Mouse (Mus musculus) liver, embryonic 13.5 days (tissue): ENCODE data around the gene Cog5. TPM values are rescaled to one million over a fixed set of nuclear protein-coding genes. Genes with fewer than 3 reads are reported as not detected.
A peak's percentile ranks its signal among the peaks of the same experiment; 100 is the strongest.

ENCODE experiments used
- ATAC-seq: fragments of 200-750 bp; cut with Nextera tagmentation; 2 replicates; pipeline ENCODE4 v1.8.0; 2017; ENCODE audit warnings: low read depth, mild to moderate bottlenecking, moderate number of reproducible peaks, moderate library complexity
- DNase-seq: peaks from one replicate; pipeline ENCODE4 v3.0.0; 2022
- H3K27ac ChIP-seq: fragments of 300-500 bp; sonication (generic); 2 replicates; pipeline ENCODE4 v1.5.1; 2015; ENCODE audit warnings: moderate library complexity, mild to moderate bottlenecking, inconsistent platforms
- H3K27me3 ChIP-seq: fragments of 300-500 bp; sonication (generic); 2 replicates; pipeline ENCODE4 v1.6.1; 2015; ENCODE audit warnings: mild to moderate bottlenecking, inconsistent platforms
- H3K36me3 ChIP-seq: fragments of 300-500 bp; sonication (generic); 2 replicates; pipeline ENCODE4 v1.6.1; 2015; ENCODE audit warnings: mild to moderate bottlenecking, inconsistent platforms
- H3K4me1 ChIP-seq: fragments of 300-500 bp; sonication (generic); replicated peaks from 2 replicates; pipeline ENCODE4 v1.6.1; 2015; ENCODE audit warnings: inconsistent platforms
- H3K4me2 ChIP-seq: fragments of 300-500 bp; sonication (generic); 2 replicates; pipeline ENCODE4 v1.6.1; 2015; ENCODE audit warnings: inconsistent platforms, mild to moderate bottlenecking, moderate library complexity
- H3K4me3 ChIP-seq: fragments of 300-500 bp; sonication (generic); replicated peaks from 2 replicates; pipeline ENCODE4 v1.5.1; 2015; ENCODE audit warnings: mild to moderate bottlenecking, inconsistent platforms
- H3K9ac ChIP-seq: fragments of 300-500 bp; sonication (generic); 2 replicates; pipeline ENCODE4 v1.6.1; 2015; ENCODE audit warnings: mild to moderate bottlenecking, inconsistent platforms
- H3K9me3 ChIP-seq: fragments of 300-500 bp; sonication (generic); replicated peaks from 2 replicates; pipeline ENCODE4 v1.6.1; 2016; ENCODE audit warnings: inconsistent platforms
- WGBS: fragments of 180-500 bp; shearing (Covaris S2); methylation state at CpG from one replicate; pipeline ENCODE4 v1.1.7; 2015; ENCODE audit not compliant: insufficient replicate concordance; 5-methylcytosine and 5-hydroxymethylcytosine counted together
- polyA plus RNA-seq: library from polyadenylated mRNA; unstranded; fragments of >200 nt; fragmentation: Nextera tagmentation; extraction: Ambion mirVana; gene quantifications from 2 replicates; pipeline ENCODE4 v1.2.1, GENCODE M21; 2015

The Cog5 gene
- polyA plus RNA-seq, 1 experiment from 2014 or later: 8.0 TPM

GRCm38 (mm10) chr12:31969111-31969510 lies 314.4 kb downstream of the Cog5 start:
- no peak overlapping the region for H3K4me2 ChIP-seq
- 0 out of 2 replicates have a peak overlapping the region, but pooled peaks have one; percentile 13 for H3K9ac ChIP-seq
- no peaks in the 10 kb centered on the region for H3K27me3 ChIP-seq
- DNase-seq (no peak), ATAC-seq (no peak)
- H3K36me3 ChIP-seq: peaks cover 77% of the 10 kb centered on the region
- no peak overlapping the region for H3K4me3 ChIP-seq
- WGBS: 26% methylated on average over 1 of the region's 1 CpGs
- H3K9me3 ChIP-seq: no peaks in the 10 kb centered on the region
- H3K4me1 ChIP-seq: peaks cover 40% of the 10 kb centered on the region
- H3K27ac ChIP-seq: peak overlapping the region; percentile 34

GRCm38 (mm10) chr12:31971547-31971946 lies 316.9 kb downstream of the Cog5 start:
- DNase-seq (no peak), ATAC-seq (no peak)
- Histone ChIP-seq H3K9me3 (no peaks in the 10 kb centered on the region), H3K27ac (no peak overlapping the region), H3K4me3 (no peak overlapping the region), H3K4me2 (no peak overlapping the region), H3K4me1 (peaks cover 22% of the 10 kb centered on the region), H3K27me3 (no peaks in the 10 kb centered on the region), H3K36me3 (peaks cover 65% of the 10 kb centered on the region), H3K9ac (no peak overlapping the region)
- WGBS: 87% methylated on average over 8 of the region's 8 CpGs

GRCm38 (mm10) chr12:31973473-31974172 lies 319.0 kb downstream of the Cog5 start:
- ATAC-seq: peak; percentile 79
- Histone ChIP-seq H3K36me3 (peaks cover 75% of the 10 kb centered on the region), H3K4me3 (no peak overlapping the region), H3K27ac (peak overlapping the region; percentile 53; the same call in 1 of the 2 replicates), H3K9ac (no peak overlapping the region), H3K27me3 (no peaks in the 10 kb centered on the region), H3K9me3 (no peaks in the 10 kb centered on the region), H3K4me2 (no peak overlapping the region), H3K4me1 (peaks cover 8% of the 10 kb centered on the region; the same call in 1 of the 2 replicates)
- DNase-seq: no peak
- 70% methylated on average over 13 of the region's 13 CpGs for WGBS

- H3K4me1 ChIP-seq: peaks cover 6% of the 10 kb centered on the region; the same call in 1 of the 2 replicates
- no peaks in the 10 kb centered on the region for H3K27me3 ChIP-seq
- WGBS: 72% methylated on average over 7 of the region's 7 CpGs
- no peak overlapping the region for H3K4me2 ChIP-seq
- peaks cover 74% of the 10 kb centered on the region for H3K36me3 ChIP-seq
- H3K9ac ChIP-seq: no peak overlapping the region
- no peaks in the 10 kb centered on the region for H3K9me3 ChIP-seq
- ATAC-seq (no peak), DNase-seq (no peak)
- H3K4me3 ChIP-seq: no peak overlapping the region
- H3K27ac ChIP-seq: 0 out of 2 replicates have a peak overlapping the region, but pooled peaks have one; percentile 2
These were observed 321.9 kb downstream of the Cog5 start for GRCm38 (mm10) chr12:31976544-31976943.

- H3K36me3 ChIP-seq: peaks cover 73% of the 10 kb centered on the region
- peaks cover 6% of the 10 kb centered on the region; the same call in 1 of the 2 replicates for H3K4me1 ChIP-seq
- H3K27me3 ChIP-seq: no peaks in the 10 kb centered on the region
- DNase-seq (no peak), ATAC-seq (no peak)
- no peak overlapping the region for H3K4me3 ChIP-seq
- H3K4me2 ChIP-seq: no peak overlapping the region
- WGBS: 85% methylated on average over 12 of the region's 12 CpGs
- H3K9me3 ChIP-seq: no peaks in the 10 kb centered on the region
- no peak overlapping the region for H3K27ac ChIP-seq
- no peak overlapping the region for H3K9ac ChIP-seq
These were observed 323.0 kb downstream of the Cog5 start for GRCm38 (mm10) chr12:31977613-31978195.

- H3K36me3 ChIP-seq: peaks cover 88% of the 10 kb centered on the region
- no peaks in the 10 kb centered on the region for H3K27me3 ChIP-seq
- no peak overlapping the region for H3K27ac ChIP-seq
- no peak overlapping the region for H3K4me3 ChIP-seq
- H3K4me2 ChIP-seq: no peak overlapping the region
- WGBS: 79% methylated on average over 7 of the region's 7 CpGs
- H3K9ac ChIP-seq: no peak overlapping the region
- H3K9me3 ChIP-seq: no peaks in the 10 kb centered on the region
- DNase-seq: no peak
- no peak for ATAC-seq
- peaks cover 14% of the 10 kb centered on the region for H3K4me1 ChIP-seq
These were observed 328.6 kb downstream of the Cog5 start for GRCm38 (mm10) chr12:31983238-31983637.

GRCm38 (mm10) chr12:31983769-31984168 lies 329.1 kb downstream of the Cog5 start:
- H3K4me2 ChIP-seq: no peak overlapping the region
- no peak overlapping the region for H3K4me3 ChIP-seq
- DNase-seq: no peak
- no peak overlapping the region for H3K9ac ChIP-seq
- 88% methylated on average over 6 of the region's 6 CpGs for WGBS
- H3K27me3 ChIP-seq: no peaks in the 10 kb centered on the region
- H3K36me3 ChIP-seq: peaks cover 88% of the 10 kb centered on the region
- no peak for ATAC-seq
- H3K4me1 ChIP-seq: peaks cover 18% of the 10 kb centered on the region
- no peak overlapping the region for H3K27ac ChIP-seq
- no peaks in the 10 kb centered on the region for H3K9me3 ChIP-seq

GRCm38 (mm10) chr12:31984206-31984605 lies 329.5 kb downstream of the Cog5 start:
- ATAC-seq (no peak), DNase-seq (no peak)
- Histone ChIP-seq H3K4me3 (no peak overlapping the region), H3K9me3 (no peaks in the 10 kb centered on the region), H3K27ac (no peak overlapping the region), H3K36me3 (peaks cover 88% of the 10 kb centered on the region), H3K4me1 (peaks cover 22% of the 10 kb centered on the region), H3K27me3 (no peaks in the 10 kb centered on the region), H3K4me2 (no peak overlapping the region), H3K9ac (no peak overlapping the region)
- 59% methylated on average over 2 of the region's 2 CpGs for WGBS

- Histone ChIP-seq H3K4me2 (no peak overlapping the region), H3K4me3 (no peak overlapping the region), H3K27ac (no peak overlapping the region), H3K27me3 (no peaks in the 10 kb centered on the region), H3K9me3 (no peaks in the 10 kb centered on the region), H3K4me1 (peaks cover 27% of the 10 kb centered on the region), H3K36me3 (peaks cover 88% of the 10 kb centered on the region), H3K9ac (no peak overlapping the region)
- ATAC-seq: no peak
- WGBS: 29% methylated on average over 12 of the region's 12 CpGs
- DNase-seq: no peak
These were observed 330.0 kb downstream of the Cog5 start for GRCm38 (mm10) chr12:31984664-31985063.

GRCm38 (mm10) chr12:31985738-31986137 lies 331.1 kb downstream of the Cog5 start:
- no peak for ATAC-seq
- WGBS: 88% methylated on average over 6 of the region's 6 CpGs
- Histone ChIP-seq H3K4me1 (peaks cover 38% of the 10 kb centered on the region), H3K27me3 (no peaks in the 10 kb centered on the region), H3K27ac (no peak overlapping the region), H3K4me3 (no peak overlapping the region), H3K36me3 (peaks cover 86% of the 10 kb centered on the region), H3K4me2 (no peak overlapping the region), H3K9me3 (no peaks in the 10 kb centered on the region), H3K9ac (no peak overlapping the region)
- no peak for DNase-seq

- ATAC-seq (no peak), DNase-seq (no peak)
- no peak overlapping the region for H3K9ac ChIP-seq
- H3K36me3 ChIP-seq: peaks cover 86% of the 10 kb centered on the region
- no peak overlapping the region for H3K4me3 ChIP-seq
- no peak overlapping the region for H3K4me2 ChIP-seq
- H3K4me1 ChIP-seq: peaks cover 40% of the 10 kb centered on the region
- 69% methylated on average over 2 of the region's 2 CpGs for WGBS
- no peaks in the 10 kb centered on the region for H3K9me3 ChIP-seq
- H3K27me3 ChIP-seq: no peaks in the 10 kb centered on the region
- H3K27ac ChIP-seq: no peak overlapping the region
These were observed 331.8 kb downstream of the Cog5 start for GRCm38 (mm10) chr12:31986463-31986862.
